Mouse (Mus musculus) embryonic fibroblast, embryonic 13.5 days (primary cell): ENCODE data around the gene Rbpj.

ENCODE experiments used
- CTCF ChIP-seq: IDR thresholded peaks from 2 replicates; pipeline ENCODE4 v1.5.1; 2011; ENCODE audit warnings: mild to moderate bottlenecking, control low read depth, low read length, moderate library complexity, borderline replicate concordance; ENCODE audit not compliant: insufficient read depth
- POLR2A ChIP-seq: IDR thresholded peaks from 2 replicates; pipeline ENCODE4 v1.6.1; 2011; ENCODE audit warnings: low read depth, mild to moderate bottlenecking, control low read depth, low read length, moderate library complexity

DNA sequence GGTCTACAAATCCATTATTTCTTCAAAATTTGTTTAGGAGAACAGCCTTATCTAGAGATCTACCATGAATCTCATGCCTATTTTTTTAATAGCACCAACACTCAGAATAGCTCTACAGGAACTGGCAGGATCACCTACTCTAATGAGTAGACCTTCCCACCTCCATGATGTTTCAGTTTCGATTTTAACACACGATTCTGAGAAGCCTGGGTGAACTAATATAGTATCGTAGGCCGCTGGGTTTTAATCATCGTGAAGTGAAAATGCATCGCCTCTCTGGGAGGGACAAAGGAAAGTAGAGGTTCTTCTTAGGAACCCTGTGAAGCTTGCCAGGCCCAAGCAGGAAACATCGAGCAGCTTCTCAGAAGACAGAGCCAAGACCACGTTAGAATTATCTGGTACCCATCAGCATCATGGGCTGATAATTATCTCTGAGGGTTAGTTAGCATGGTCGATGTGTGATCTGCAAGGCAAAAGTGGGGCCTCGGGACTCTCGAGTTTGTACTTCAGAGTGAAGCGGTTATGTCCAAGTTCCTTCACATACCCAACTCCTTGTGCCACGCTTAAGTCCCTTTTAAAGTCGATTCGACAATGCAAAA lies 100.6 kb downstream of the Rbpj start:
- TF ChIP-seq CTCF (no peak), POLR2A (no peak)
